Mouse (Mus musculus): ENCODE data around the gene Epp13. TPM values are rescaled to one million over a fixed set of nuclear protein-coding genes. Genes with fewer than 3 reads are reported as not detected.
"Not testable (repeated sequence)": the region's sequence is repeated elsewhere in the genome, so short reads cannot be mapped to it uniquely, and the experiment has no call there.

Gene Epp13
- total and polyA plus RNA-seq, 3 experiments: not detected

- Histone ChIP-seq H3K9ac (ENCODE audit: low read depth, low read length) (peak overlapping the region; percentile 68), H3K79me2 (replicated peaks; ENCODE audit: control insufficient read depth, insufficient read depth, low read length) (no peaks in the 10 kb centered on the region), H3K36me3 (ENCODE audit: control insufficient read depth, insufficient read depth, low read length) (no peaks in the 10 kb centered on the region), H3K4me3 (peak overlapping the region; percentile 36; the same call in 1 of the 2 replicates), H3K27me3 (ENCODE audit: control insufficient read depth, insufficient read depth, low read length) (no peaks in the 10 kb centered on the region), H3K4me1 (ENCODE audit: control insufficient read depth, insufficient read depth, low read length) (peaks cover 6% of the 10 kb centered on the region), H3K27ac (no peak overlapping the region)
- TF ChIP-seq EP300 (IDR thresholded peaks at IDR 0.05; ENCODE audit: insufficient read depth, low read depth, low read length) (no peak), POLR2A (IDR thresholded peaks at IDR 0.05; ENCODE audit: insufficient read depth, low read depth, low read length) (no peak), CTCF (IDR thresholded peaks at IDR 0.05) (no peak)
- DNase-seq: peak in 1 of 2 experiments; percentile 22
- intact Hi-C loops (cut with DNase I): loop anchor here (2.0 to 10.0 kb wide), 5 partner anchors 76 to 1008 kb away; partner anchors contain the start of genes Zfp28, Zfp78 and Zfp787
- 31% methylated on average over 14 of the region's 15 CpGs for WGBS
Measured at GRCm38 (mm10) chr7:6286921-6287531, 34.5 kb downstream of the Epp13 start.

- H3K4me1 ChIP-seq (ENCODE audit: control insufficient read depth, insufficient read depth, low read length); H3K36me3 ChIP-seq (ENCODE audit: control insufficient read depth, insufficient read depth, low read length); intact Hi-C loops (cut with DNase I); DNase-seq; H3K27me3 ChIP-seq (ENCODE audit: control insufficient read depth, insufficient read depth, low read length); H3K9ac ChIP-seq (ENCODE audit: low read depth, low read length); H3K4me3 ChIP-seq; H3K27ac ChIP-seq; H3K79me2 ChIP-seq (replicated peaks; ENCODE audit: control insufficient read depth, insufficient read depth, low read length): not testable (repeated sequence)
- WGBS: 78% methylated on average over 6 of the region's 6 CpGs
Measured at GRCm38 (mm10) chr7:6291121-6291520, 38.6 kb downstream of the Epp13 start.

- H3K27me3 ChIP-seq (ENCODE audit: control insufficient read depth, insufficient read depth, low read length); H3K4me1 ChIP-seq (ENCODE audit: control insufficient read depth, insufficient read depth, low read length); H3K9ac ChIP-seq (ENCODE audit: low read depth, low read length); H3K27ac ChIP-seq; H3K79me2 ChIP-seq (replicated peaks; ENCODE audit: control insufficient read depth, insufficient read depth, low read length); intact Hi-C loops (cut with DNase I); H3K4me3 ChIP-seq; H3K36me3 ChIP-seq (ENCODE audit: control insufficient read depth, insufficient read depth, low read length); DNase-seq: not testable (repeated sequence)
- 83% methylated on average over 11 of the region's 11 CpGs for WGBS
Measured at GRCm38 (mm10) chr7:6300796-6301195, 48.3 kb downstream of the Epp13 start.

GRCm38 (mm10) chr7:6330458-6331232, 78.1 kb downstream of the Epp13 start:
- TF ChIP-seq CTCF (IDR thresholded peaks at IDR 0.05) (no peak), POLR2A (IDR thresholded peaks at IDR 0.05; ENCODE audit: insufficient read depth, low read depth, low read length) (no peak), EP300 (IDR thresholded peaks at IDR 0.05; ENCODE audit: insufficient read depth, low read depth, low read length) (no peak)
- Histone ChIP-seq H3K9ac (ENCODE audit: low read depth, low read length) (peak overlapping the region; percentile 71), H3K27ac (peak overlapping the region; percentile 69), H3K4me3 (peak overlapping the region; percentile 59), H3K79me2 (replicated peaks; ENCODE audit: control insufficient read depth, insufficient read depth, low read length) (no peaks in the 10 kb centered on the region), H3K27me3 (ENCODE audit: control insufficient read depth, insufficient read depth, low read length) (no peaks in the 10 kb centered on the region), H3K36me3 (ENCODE audit: control insufficient read depth, insufficient read depth, low read length) (no peaks in the 10 kb centered on the region), H3K4me1 (ENCODE audit: control insufficient read depth, insufficient read depth, low read length) (peaks cover 4% of the 10 kb centered on the region)
- intact Hi-C loops (cut with DNase I): loop anchor here (2.0 kb wide), 1 partner anchor 46 kb away; no protein-coding TSS in a partner anchor
- no peak for DNase-seq
- WGBS: 14% methylated on average over 23 of the region's 23 CpGs

- Histone ChIP-seq H3K79me2 (replicated peaks; ENCODE audit: control insufficient read depth, insufficient read depth, low read length) (no peaks in the 10 kb centered on the region), H3K27ac (peak within 1 kb of the TSS; percentile 69), H3K4me3 (peak within 1 kb of the TSS; percentile 59), H3K9ac (ENCODE audit: low read depth, low read length) (peak within 1 kb of the TSS; percentile 71), H3K27me3 (ENCODE audit: control insufficient read depth, insufficient read depth, low read length) (no peaks in the 10 kb centered on the region), H3K4me1 (ENCODE audit: control insufficient read depth, insufficient read depth, low read length) (peaks cover 4% of the 10 kb centered on the region), H3K36me3 (ENCODE audit: control insufficient read depth, insufficient read depth, low read length) (no peaks in the 10 kb centered on the region)
- WGBS: 6% methylated on average over 31 of the region's 31 CpGs
- intact Hi-C loops (cut with DNase I): loop anchor here (2.0 kb wide), 1 partner anchor 47 kb away; no protein-coding TSS in a partner anchor
- TF ChIP-seq POLR2A (IDR thresholded peaks at IDR 0.05; ENCODE audit: insufficient read depth, low read depth, low read length): 0 out of 2 replicates have a peak, but pooled peaks have one; percentile 19
- no peak for TF ChIP-seq EP300 (IDR thresholded peaks at IDR 0.05; ENCODE audit: insufficient read depth, low read depth, low read length)
- TF ChIP-seq CTCF (IDR thresholded peaks at IDR 0.05): no peak
- DNase-seq: peak; percentile 86 to 88
Measured at GRCm38 (mm10) chr7:6331233-6331956, 78.9 kb downstream of the Epp13 start, which contains the start of gene Zfp583. Zfp583 (minus strand) TSS chr7:6331285.

Other genes with a start within 250 kb of the Epp13 start
- gene Vmn1r65, start 241.7 kb upstream of the Epp13 start, total RNA-seq (2021): not detected
- gene Vmn1r65, start 241.7 kb upstream of the Epp13 start, polyA plus RNA-seq (2012; rRNA removed): not detected in 2 replicates
- gene Nlrp4c, start 207.5 kb upstream of the Epp13 start, total RNA-seq (2021): not detected
- gene Nlrp4c, start 207.5 kb upstream of the Epp13 start, polyA plus RNA-seq (2012; rRNA removed): not detected in 2 replicates
- gene Zfp787, start 96.7 kb upstream of the Epp13 start, total RNA-seq (2021): 10 to 100 TPM; 28.4 to 35.2 TPM
- 29.6 and 32.5 TPM in 2 replicates for gene Zfp787, start 96.7 kb upstream of the Epp13 start, polyA plus RNA-seq (2012; rRNA removed)
- gene Zfp444, start 80.5 kb upstream of the Epp13 start, total RNA-seq (2021): 10 to 100 TPM; 11.0 to 12.7 TPM
- gene Zfp444, start 80.5 kb upstream of the Epp13 start, polyA plus RNA-seq (2012; rRNA removed): 8.1 and 10.9 TPM in 2 replicates
- not detected for gene Galp, start 55.6 kb upstream of the Epp13 start, total RNA-seq (2021)
- gene Galp, start 55.6 kb upstream of the Epp13 start, polyA plus RNA-seq (2012; rRNA removed): not detected in 2 replicates
- not detected for gene Zscan5b, start 30.4 kb upstream of the Epp13 start, total RNA-seq (2021)
- not detected in 2 replicates for gene Zscan5b, start 30.4 kb upstream of the Epp13 start, polyA plus RNA-seq (2012; rRNA removed)
- gene Zfp667, start 33.9 kb downstream of the Epp13 start, total RNA-seq (2021): 1 to 10 TPM; 3.6 to 4.6 TPM
- 0.96 and 2.3 TPM in 2 replicates for gene Zfp667, start 33.9 kb downstream of the Epp13 start, polyA plus RNA-seq (2012; rRNA removed)
- 1 to 10 TPM; 1.4 to 3.2 TPM for gene Zfp583, start 78.6 kb downstream of the Epp13 start, total RNA-seq (2021)
- gene Zfp583, start 78.6 kb downstream of the Epp13 start, polyA plus RNA-seq (2012; rRNA removed): 1.2 and 1.7 TPM in 2 replicates
- gene Gm3854, start 91.0 kb downstream of the Epp13 start, total RNA-seq (2021): under 1 TPM; 0.20 to 0.52 TPM
- 0.08 and 0.12 TPM in 2 replicates for gene Gm3854, start 91.0 kb downstream of the Epp13 start, polyA plus RNA-seq (2012; rRNA removed)
- gene Zfp78, start 110.6 kb downstream of the Epp13 start, total RNA-seq (2021): 1 to 10 TPM; 1.6 to 3.4 TPM
- gene Zfp78, start 110.6 kb downstream of the Epp13 start, polyA plus RNA-seq (2012; rRNA removed): 0.49 and 1.5 TPM in 2 replicates
- gene Zfp28, start 130.6 kb downstream of the Epp13 start, total RNA-seq (2021): 1 to 10 TPM; 1.8 to 2.8 TPM
- 2.6 and 4.1 TPM in 2 replicates for gene Zfp28, start 130.6 kb downstream of the Epp13 start, polyA plus RNA-seq (2012; rRNA removed)
- gene Smim17, start 146.0 kb downstream of the Epp13 start, total RNA-seq (2021): not detected
- not detected in 2 replicates for gene Smim17, start 146.0 kb downstream of the Epp13 start, polyA plus RNA-seq (2012; rRNA removed)
- not detected for gene Gm20715, start 157.6 kb downstream of the Epp13 start, total RNA-seq (2021)
- not detected in 2 replicates for gene Gm20715, start 157.6 kb downstream of the Epp13 start, polyA plus RNA-seq (2012; rRNA removed)
- not detected for gene Olfr1344, start 186.0 kb downstream of the Epp13 start, total RNA-seq (2021)
- 0.15 TPM in 1 of 2 replicates, not detected in the other for gene Olfr1344, start 186.0 kb downstream of the Epp13 start, polyA plus RNA-seq (2012; rRNA removed)
- not detected for gene Olfr1336, start 203.5 kb downstream of the Epp13 start, total RNA-seq (2021)
- not detected in 2 replicates for gene Olfr1336, start 203.5 kb downstream of the Epp13 start, polyA plus RNA-seq (2012; rRNA removed)
- not detected for gene Olfr1346, start 214.4 kb downstream of the Epp13 start, total RNA-seq (2021)
- gene Olfr1346, start 214.4 kb downstream of the Epp13 start, polyA plus RNA-seq (2012; rRNA removed): not detected in 2 replicates
- gene Olfr5, start 234.2 kb downstream of the Epp13 start, total RNA-seq (2021): not detected
- gene Olfr5, start 234.2 kb downstream of the Epp13 start, polyA plus RNA-seq (2012; rRNA removed): not detected in 2 replicates
- not detected for gene Olfr1347, start 247.0 kb downstream of the Epp13 start, total RNA-seq (2021)
- not detected in 2 replicates for gene Olfr1347, start 247.0 kb downstream of the Epp13 start, polyA plus RNA-seq (2012; rRNA removed)